Mouse (Mus musculus): Measurements from ENCODE around the gene Zbtb20. TPM values are rescaled to one million over a fixed set of nuclear protein-coding genes. Genes with fewer than 3 reads are reported as not detected.

Gene Zbtb20
- polyA plus RNA-seq, 1 experiment from 2014 or later = 18.8 TPM

DNA sequence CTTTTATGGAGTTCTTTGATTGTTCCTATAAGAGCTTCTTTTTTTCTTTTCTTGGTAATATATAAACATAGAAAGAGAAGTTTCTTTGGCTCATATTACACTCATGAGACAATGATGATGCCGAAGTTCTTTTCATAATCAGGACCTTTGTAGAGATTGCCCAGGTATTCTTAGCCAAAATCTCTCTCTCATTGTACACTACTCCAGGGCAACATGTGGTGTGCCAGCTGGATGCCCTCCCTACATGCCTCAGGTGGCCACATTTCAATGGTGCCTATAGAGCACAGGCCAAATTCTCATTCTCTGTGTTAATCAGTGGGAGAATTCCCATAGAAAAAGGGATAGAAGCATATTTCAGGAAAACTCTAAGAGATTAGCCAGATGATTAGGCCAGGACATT is 297.2 kb downstream of the Zbtb20 start:
- Histone ChIP-seq H3K36me3 (no peaks in the 10 kb centered on the region), H3K27me3 (replicated peaks) (no peaks in the 10 kb centered on the region), H3K9ac (no peak overlapping the region), H3K9me3 (no peaks in the 10 kb centered on the region), H3K4me2 (replicated peaks) (no peak overlapping the region), H3K4me3 (replicated peaks) (no peak overlapping the region), H3K4me1 (replicated peaks) (no peaks in the 10 kb centered on the region), H3K27ac (no peak overlapping the region)
- WGBS = 85% methylated on average over 1 of the region's 1 CpGs
- no peak for ATAC-seq

DNA sequence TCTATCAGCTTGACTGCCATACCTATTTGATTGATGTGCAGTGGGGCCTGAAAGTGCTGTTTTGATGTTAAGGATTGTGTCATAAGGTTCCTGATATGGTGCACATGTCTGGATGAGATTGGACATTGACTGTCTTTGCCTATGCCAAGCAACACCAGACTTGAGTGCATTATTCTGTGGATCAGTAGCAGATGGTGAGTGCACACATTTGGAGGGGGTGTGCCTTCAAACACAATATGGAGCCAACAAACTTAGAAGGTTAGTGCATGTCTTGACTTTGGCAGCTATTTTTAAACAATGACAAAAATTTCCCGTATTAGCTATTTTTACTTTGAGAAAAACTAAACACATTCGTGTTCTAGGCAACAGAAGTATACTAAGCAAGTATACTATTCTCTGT is 299.1 kb downstream of the Zbtb20 start:
- no peaks in the 10 kb centered on the region for H3K4me1 ChIP-seq (replicated peaks)
- no peaks in the 10 kb centered on the region for H3K27me3 ChIP-seq (replicated peaks)
- H3K36me3 ChIP-seq = no peaks in the 10 kb centered on the region
- no peak overlapping the region for H3K9ac ChIP-seq
- no peaks in the 10 kb centered on the region for H3K9me3 ChIP-seq
- WGBS = 83% methylated on average over 2 of the region's 2 CpGs
- H3K4me2 ChIP-seq (replicated peaks) = no peak overlapping the region
- no peak for ATAC-seq
- H3K4me3 ChIP-seq (replicated peaks) = no peak overlapping the region
- H3K27ac ChIP-seq = no peak overlapping the region

DNA sequence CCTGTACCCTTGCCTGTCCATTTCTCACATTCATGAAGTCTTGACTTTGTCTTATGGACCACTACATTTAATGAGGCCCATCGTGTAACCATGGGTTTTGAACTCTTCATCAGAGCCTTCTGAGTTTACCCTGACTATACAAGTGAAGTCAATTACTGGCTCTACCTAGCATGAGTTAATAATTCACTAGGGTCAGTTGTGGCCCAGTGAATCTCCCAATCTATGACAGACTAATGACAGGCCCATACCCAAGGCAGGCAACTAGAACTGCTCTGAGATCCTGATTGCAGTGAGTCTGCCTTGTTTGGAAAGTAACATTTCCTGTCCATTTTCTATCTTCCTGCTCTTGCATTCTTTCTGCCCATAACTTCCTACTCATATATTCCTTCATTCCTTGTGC is 305.4 kb downstream of the Zbtb20 start:
- H3K4me1 ChIP-seq (replicated peaks) = no peaks in the 10 kb centered on the region
- no peaks in the 10 kb centered on the region for H3K9me3 ChIP-seq
- no peak overlapping the region for H3K27ac ChIP-seq
- H3K36me3 ChIP-seq = no peaks in the 10 kb centered on the region
- H3K27me3 ChIP-seq (replicated peaks) = no peaks in the 10 kb centered on the region
- no peak overlapping the region for H3K4me3 ChIP-seq (replicated peaks)
- ATAC-seq = no peak
- H3K4me2 ChIP-seq (replicated peaks) = no peak overlapping the region
- WGBS = 67% methylated on average over 1 of the region's 1 CpGs
- no peak overlapping the region for H3K9ac ChIP-seq

DNA sequence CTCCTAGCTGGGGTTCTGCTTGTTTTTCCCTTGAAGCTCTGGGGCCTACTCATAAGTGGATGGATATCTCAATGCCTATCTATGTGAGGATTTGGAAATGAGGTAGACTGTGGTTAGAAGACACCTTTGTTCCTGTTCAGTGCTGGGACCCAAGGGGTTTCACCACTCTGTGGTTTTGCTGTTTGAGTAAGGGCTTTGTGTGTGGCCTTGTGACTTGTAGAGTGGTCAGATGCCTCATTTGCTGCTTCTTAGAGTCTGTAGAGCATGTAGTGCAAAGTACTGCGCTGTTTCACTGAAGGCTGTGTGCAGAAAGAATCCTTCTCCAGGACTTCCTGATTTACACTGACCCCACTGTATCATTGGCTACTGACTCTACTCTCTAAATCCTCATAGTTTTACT is 314.7 kb downstream of the Zbtb20 start:
- Histone ChIP-seq H3K9me3 (no peaks in the 10 kb centered on the region), H3K27me3 (replicated peaks) (no peaks in the 10 kb centered on the region), H3K4me2 (replicated peaks) (no peak overlapping the region), H3K9ac (no peak overlapping the region), H3K27ac (no peak overlapping the region), H3K36me3 (no peaks in the 10 kb centered on the region), H3K4me3 (replicated peaks) (no peak overlapping the region), H3K4me1 (replicated peaks) (no peaks in the 10 kb centered on the region)
- 88% methylated on average over 1 of the region's 1 CpGs for WGBS
- ATAC-seq = no peak

DNA sequence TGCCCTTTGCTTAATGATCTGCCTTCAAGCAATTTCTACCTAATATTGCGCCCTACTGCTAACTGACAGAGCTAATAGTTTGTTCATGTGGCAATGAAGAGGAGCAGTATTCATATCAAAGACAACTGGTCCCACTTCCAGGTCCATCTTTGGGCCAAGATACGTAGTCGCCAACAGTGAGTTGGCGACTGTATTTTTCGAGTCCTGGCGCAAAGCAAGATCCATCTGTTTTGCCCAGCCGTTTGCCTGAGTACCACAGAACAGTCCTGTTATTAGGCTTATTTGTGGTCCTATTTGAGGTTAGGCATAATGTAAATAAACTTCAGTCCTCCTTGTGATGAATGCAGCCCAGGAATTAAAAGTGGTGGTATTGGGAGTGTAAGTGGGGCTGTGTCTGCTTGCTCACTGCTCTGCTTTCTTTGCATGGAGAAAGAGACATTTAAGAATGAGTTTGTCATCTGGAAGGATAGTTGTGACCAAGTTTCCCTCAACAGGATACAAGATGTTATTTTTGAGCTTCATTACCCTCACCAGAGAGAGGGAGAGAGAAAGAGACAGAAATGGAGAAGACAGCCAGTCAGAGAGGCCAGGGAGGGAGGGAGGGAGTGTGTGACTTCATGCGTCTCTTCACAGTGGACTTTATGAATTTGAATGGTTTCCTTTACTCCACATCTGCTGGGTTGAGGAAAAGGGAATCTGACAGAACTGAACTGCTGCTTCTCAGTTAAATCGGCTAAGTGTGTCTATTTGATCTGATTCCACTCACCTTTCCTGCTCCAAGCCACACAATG is 315.6 kb downstream of the Zbtb20 start:
- Histone ChIP-seq H3K36me3 (no peaks in the 10 kb centered on the region), H3K4me3 (replicated peaks) (no peak overlapping the region), H3K27ac (no peak overlapping the region), H3K4me2 (replicated peaks) (no peak overlapping the region), H3K9ac (no peak overlapping the region), H3K4me1 (replicated peaks) (no peaks in the 10 kb centered on the region), H3K9me3 (no peaks in the 10 kb centered on the region), H3K27me3 (replicated peaks) (no peaks in the 10 kb centered on the region)
- no peak for ATAC-seq
- 88% methylated on average over 9 of the region's 9 CpGs for WGBS

DNA sequence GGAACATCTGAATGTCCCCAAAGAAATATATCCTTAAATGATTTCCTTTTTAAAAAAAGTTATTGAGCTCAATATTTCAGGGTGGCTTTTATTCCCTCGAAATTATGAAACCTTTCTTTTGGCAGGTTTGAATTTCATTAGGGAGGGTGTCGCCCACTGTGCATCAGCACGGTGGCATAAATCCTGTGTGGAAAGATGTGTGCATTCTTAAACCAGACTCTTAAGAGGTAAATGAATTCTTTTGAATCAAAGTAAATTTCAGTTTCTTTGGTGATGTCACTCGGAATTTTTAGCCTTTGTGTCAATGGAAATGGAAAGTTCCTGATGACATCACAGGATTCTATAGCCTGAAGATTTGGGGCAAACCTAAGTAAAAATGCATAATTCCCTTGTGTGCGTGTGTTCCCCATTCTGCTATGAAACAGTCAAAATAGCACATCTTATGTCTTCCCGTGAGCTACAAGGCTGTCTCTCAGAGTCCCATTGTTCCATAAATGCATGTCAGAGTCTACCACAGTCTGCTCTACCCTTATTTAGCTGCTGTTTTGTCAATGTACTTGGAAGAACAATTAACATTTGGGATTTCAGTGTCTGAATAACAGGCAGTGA is 318.1 kb downstream of the Zbtb20 start:
- no peaks in the 10 kb centered on the region for H3K36me3 ChIP-seq
- no peak overlapping the region for H3K4me3 ChIP-seq (replicated peaks)
- no peaks in the 10 kb centered on the region for H3K4me1 ChIP-seq (replicated peaks)
- H3K4me2 ChIP-seq (replicated peaks) = no peak overlapping the region
- no peaks in the 10 kb centered on the region for H3K27me3 ChIP-seq (replicated peaks)
- WGBS = 89% methylated on average over 6 of the region's 6 CpGs
- no peak overlapping the region for H3K27ac ChIP-seq
- no peaks in the 10 kb centered on the region for H3K9me3 ChIP-seq
- no peak for ATAC-seq
- no peak overlapping the region for H3K9ac ChIP-seq

DNA sequence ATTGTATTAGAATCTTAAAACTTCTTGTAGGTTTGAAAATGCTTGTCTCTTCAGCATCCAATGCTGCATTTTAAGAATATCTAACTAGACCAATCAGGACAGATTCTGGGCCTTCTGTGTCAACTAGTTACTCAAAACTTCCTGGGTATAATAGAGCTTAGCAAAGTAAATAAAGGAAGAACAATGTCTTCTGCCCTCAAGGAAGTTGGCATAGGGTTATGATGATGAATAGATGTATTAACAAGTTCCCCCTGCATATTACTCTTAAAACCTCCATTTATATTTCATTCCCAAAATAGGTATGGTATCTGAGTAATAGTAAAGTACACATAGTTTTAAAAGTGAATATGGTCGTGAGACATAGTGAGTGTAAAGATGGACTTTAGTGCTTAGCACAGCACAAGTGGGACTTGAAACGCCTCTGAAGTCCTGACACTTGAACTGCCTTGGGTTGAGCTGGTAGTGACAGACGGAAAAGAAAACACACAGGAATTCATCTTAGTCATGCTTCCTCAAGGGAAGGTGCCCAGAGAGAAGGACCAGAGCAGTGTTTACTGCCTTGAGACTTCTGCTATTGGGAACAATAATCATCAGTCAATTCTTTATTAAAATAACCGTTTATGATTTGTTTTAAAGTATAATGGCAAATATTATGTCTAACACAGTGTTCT is 341.8 kb downstream of the Zbtb20 start:
- no peaks in the 10 kb centered on the region for H3K4me1 ChIP-seq (replicated peaks)
- ATAC-seq = no peak
- H3K4me3 ChIP-seq (replicated peaks) = no peak overlapping the region
- no peak overlapping the region for H3K9ac ChIP-seq
- no peaks in the 10 kb centered on the region for H3K27me3 ChIP-seq (replicated peaks)
- H3K36me3 ChIP-seq = no peaks in the 10 kb centered on the region
- H3K4me2 ChIP-seq (replicated peaks) = no peak overlapping the region
- no peaks in the 10 kb centered on the region for H3K9me3 ChIP-seq
- WGBS = 69% methylated on average over 4 of the region's 4 CpGs
- no peak overlapping the region for H3K27ac ChIP-seq

DNA sequence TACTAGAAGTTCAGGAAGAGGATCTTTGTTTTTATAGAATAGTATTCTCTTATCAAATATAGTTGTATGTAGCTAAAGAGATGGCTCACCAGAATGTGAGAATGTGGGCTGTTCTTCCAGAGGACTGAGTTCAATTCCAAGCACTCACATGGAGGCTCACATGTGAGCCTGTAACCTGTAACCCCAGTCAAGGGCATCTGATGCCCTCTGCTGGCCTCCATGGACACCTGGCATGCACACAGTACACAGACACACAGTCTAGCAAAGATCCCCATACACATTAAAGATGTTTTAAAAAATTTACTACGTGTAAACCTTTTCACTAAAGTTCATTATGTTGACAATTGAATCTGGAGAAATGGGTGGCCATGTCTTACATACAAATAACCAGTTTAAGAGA is 343.7 kb downstream of the Zbtb20 start:
- Histone ChIP-seq H3K27me3 (replicated peaks) (no peaks in the 10 kb centered on the region), H3K27ac (no peak overlapping the region), H3K4me1 (replicated peaks) (no peaks in the 10 kb centered on the region), H3K9ac (no peak overlapping the region), H3K9me3 (no peaks in the 10 kb centered on the region), H3K4me3 (replicated peaks) (no peak overlapping the region), H3K36me3 (no peaks in the 10 kb centered on the region), H3K4me2 (replicated peaks) (no peak overlapping the region)
- 85% methylated on average over 1 of the region's 1 CpGs for WGBS
- ATAC-seq = no peak

DNA sequence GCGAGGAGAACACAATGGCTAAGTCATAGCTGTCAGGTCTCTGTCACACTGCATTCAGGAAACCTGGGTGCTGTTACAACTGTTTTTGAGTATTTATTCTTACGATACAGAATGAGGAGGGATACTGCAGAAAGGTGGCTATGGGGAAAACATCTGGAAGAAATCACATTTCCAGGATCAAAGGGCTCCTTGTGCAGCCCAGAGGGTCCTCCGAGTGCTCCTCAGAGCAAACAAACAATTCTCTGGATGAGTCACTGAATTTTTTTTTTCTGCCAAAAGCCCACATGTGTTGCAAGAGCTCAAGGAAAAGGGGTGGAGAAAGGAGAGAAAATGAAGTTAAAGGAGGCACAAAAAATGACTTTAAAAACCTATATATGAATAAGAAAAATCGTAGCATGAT is 345.6 kb downstream of the Zbtb20 start:
- Histone ChIP-seq H3K9me3 (no peaks in the 10 kb centered on the region), H3K4me3 (replicated peaks) (no peak overlapping the region), H3K36me3 (no peaks in the 10 kb centered on the region), H3K4me1 (replicated peaks) (no peaks in the 10 kb centered on the region), H3K9ac (no peak overlapping the region), H3K4me2 (replicated peaks) (no peak overlapping the region), H3K27me3 (replicated peaks) (no peaks in the 10 kb centered on the region), H3K27ac (no peak overlapping the region)
- ATAC-seq = no peak
- 54% methylated on average over 4 of the region's 4 CpGs for WGBS

DNA sequence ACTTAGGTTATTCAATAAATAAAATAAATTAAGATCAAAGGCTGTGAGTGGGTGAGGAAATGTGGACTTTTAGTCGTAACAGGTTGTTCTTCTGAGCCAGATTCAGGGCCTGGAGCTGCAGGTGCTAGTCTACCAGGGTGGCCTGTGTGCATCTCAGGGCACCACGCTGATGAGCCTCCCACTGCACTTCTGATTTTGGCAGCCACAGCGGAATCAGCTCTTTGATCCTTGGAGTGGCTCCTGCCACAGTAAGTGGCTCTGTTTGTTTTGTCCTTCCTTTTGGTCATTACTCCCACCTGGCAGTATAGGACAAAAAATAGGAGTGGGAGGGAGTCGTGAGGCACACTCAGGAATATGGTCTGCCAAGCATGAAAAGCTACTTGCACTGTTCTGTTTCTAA is 354.6 kb downstream of the Zbtb20 start:
- H3K27me3 ChIP-seq (replicated peaks) = no peaks in the 10 kb centered on the region
- WGBS = 74% methylated on average over 4 of the region's 4 CpGs
- H3K36me3 ChIP-seq = no peaks in the 10 kb centered on the region
- no peaks in the 10 kb centered on the region for H3K9me3 ChIP-seq
- H3K4me3 ChIP-seq (replicated peaks) = no peak overlapping the region
- ATAC-seq = no peak
- no peaks in the 10 kb centered on the region for H3K4me1 ChIP-seq (replicated peaks)
- H3K4me2 ChIP-seq (replicated peaks) = no peak overlapping the region
- no peak overlapping the region for H3K27ac ChIP-seq
- no peak overlapping the region for H3K9ac ChIP-seq

DNA sequence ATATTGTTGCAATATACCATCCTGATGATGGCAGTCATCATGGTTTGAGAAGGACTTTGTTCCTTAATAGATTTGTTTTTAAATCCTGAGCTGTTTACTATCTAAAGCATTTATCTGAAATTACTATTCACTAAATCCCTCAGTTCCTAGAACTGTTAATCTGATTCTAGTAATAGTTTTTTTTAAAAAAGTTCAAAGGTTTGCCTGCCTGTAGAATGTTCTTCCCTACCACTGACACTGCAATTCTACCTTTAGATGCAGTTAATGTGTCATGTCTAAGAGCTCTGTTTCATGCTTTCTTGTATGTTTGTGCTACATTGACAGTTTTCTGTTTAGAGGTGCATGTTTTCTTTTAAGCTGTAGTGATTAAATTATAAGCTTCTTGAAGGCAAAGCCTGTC is 358.6 kb downstream of the Zbtb20 start:
- Histone ChIP-seq H3K4me1 (replicated peaks) (no peaks in the 10 kb centered on the region), H3K4me2 (replicated peaks) (no peak overlapping the region), H3K27me3 (replicated peaks) (no peaks in the 10 kb centered on the region), H3K9me3 (no peaks in the 10 kb centered on the region), H3K36me3 (no peaks in the 10 kb centered on the region), H3K9ac (no peak overlapping the region), H3K4me3 (replicated peaks) (no peak overlapping the region), H3K27ac (no peak overlapping the region)
- ATAC-seq = no peak

DNA sequence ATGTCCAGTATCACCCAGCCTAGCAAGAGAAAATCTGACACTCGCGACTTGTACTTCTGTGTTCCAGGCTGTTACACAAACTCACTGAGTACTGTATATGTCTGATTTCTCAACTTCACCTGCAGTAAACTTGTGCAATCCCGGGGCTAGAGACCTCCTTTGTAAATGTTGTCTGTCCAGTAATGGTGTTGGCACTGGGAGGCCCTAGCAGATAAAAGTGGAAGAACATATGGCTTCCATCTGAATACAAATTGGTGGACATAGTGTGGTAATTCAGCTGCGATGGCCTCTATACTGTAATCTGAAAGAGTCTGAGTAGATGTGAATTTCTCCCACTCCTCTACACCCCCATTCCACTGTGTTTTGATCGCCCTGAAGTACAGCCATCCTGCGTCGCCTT is 359.6 kb downstream of the Zbtb20 start:
- 51% methylated on average over 7 of the region's 7 CpGs for WGBS
- ATAC-seq = peak; percentile 49; the same call in 1 of the 2 replicates
- no peaks in the 10 kb centered on the region for H3K4me1 ChIP-seq (replicated peaks)
- H3K4me2 ChIP-seq (replicated peaks) = no peak overlapping the region; the same call in 1 of the 2 replicates
- H3K9me3 ChIP-seq = no peaks in the 10 kb centered on the region
- H3K36me3 ChIP-seq = no peaks in the 10 kb centered on the region
- no peak overlapping the region for H3K4me3 ChIP-seq (replicated peaks)
- H3K27me3 ChIP-seq (replicated peaks) = no peaks in the 10 kb centered on the region
- no peak overlapping the region for H3K27ac ChIP-seq
- H3K9ac ChIP-seq = no peak overlapping the region

All from intestine, embryonic 15.5 days (tissue).